Mouse (Mus musculus): ENCODE data around the gene Kif26b. TPM values are rescaled to one million over a fixed set of nuclear protein-coding genes. Genes with fewer than 3 reads are reported as not detected.

Kif26b gene
- polyA plus RNA-seq, 1 experiment = not detected

DNA sequence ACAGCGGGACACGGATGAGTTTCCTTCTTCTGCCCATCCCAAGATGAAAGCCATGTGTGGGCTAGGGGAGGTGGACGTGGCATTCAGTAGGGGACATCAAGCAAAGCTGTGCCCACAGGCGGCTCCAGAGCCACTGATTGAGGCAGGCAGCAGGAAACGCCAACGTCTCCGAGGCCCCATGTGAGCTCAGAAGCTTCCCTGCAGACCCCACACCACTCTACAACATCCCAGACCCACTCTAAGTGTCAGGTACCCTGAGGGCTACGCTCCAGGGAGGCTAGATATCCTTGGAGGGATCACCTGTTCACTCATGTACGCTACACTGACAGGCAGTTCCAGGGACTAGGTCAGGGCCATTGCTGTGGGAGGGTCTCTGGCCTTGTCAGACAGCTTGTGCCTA is 432.7 kb downstream of the Kif26b start:
- WGBS = 87% methylated on average over 9 of the region's 9 CpGs
- Histone ChIP-seq H3K27ac (ENCODE audit: control insufficient read depth, insufficient read depth, low read depth, low read length, poor library complexity) (no peak overlapping the region), H3K4me3 (replicated peaks; ENCODE audit: control insufficient read depth, low read depth, low read length) (no peak overlapping the region), H3K4me1 (ENCODE audit: control insufficient read depth, insufficient read depth, low read length) (no peaks in the 10 kb centered on the region)
- TF ChIP-seq POLR2A (IDR thresholded peaks at IDR 0.05; ENCODE audit: borderline replicate concordance, control insufficient read depth, low read depth, low read length) = no peak
- TF ChIP-seq CTCF (IDR thresholded peaks at IDR 0.05; ENCODE audit: control insufficient read depth, insufficient read depth, low read length) = no peak

DNA sequence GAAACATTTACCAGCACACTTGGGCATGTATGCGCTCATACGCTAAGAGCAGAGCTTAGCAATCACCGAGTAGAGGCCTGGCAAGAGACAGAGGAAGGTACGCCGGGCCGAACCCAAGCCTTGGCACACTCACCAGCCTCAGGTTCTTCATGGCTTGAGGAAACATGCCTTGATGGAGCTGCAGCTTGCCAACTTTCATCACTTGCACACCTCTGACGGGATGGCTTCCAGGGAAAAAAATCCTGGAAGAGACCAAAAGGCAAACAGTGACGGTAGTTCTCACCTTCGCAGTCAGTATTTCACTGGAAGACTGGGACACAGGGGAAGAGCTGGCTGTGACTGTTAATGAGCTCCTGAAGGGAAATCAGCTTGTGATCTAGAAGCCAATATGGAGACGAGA is 443.1 kb downstream of the Kif26b start:
- H3K27ac ChIP-seq (ENCODE audit: control insufficient read depth, insufficient read depth, low read depth, low read length, poor library complexity) = no peak overlapping the region
- 88% methylated on average over 10 of the region's 10 CpGs for WGBS
- H3K4me3 ChIP-seq (replicated peaks; ENCODE audit: control insufficient read depth, low read depth, low read length) = no peak overlapping the region
- H3K4me1 ChIP-seq (ENCODE audit: control insufficient read depth, insufficient read depth, low read length) = no peaks in the 10 kb centered on the region
- no peak for TF ChIP-seq CTCF (IDR thresholded peaks at IDR 0.05; ENCODE audit: control insufficient read depth, insufficient read depth, low read length)
- no peak for TF ChIP-seq POLR2A (IDR thresholded peaks at IDR 0.05; ENCODE audit: borderline replicate concordance, control insufficient read depth, low read depth, low read length)

- no peak overlapping the region for H3K27ac ChIP-seq (ENCODE audit: control insufficient read depth, insufficient read depth, low read depth, low read length, poor library complexity)
- TF ChIP-seq POLR2A (IDR thresholded peaks at IDR 0.05; ENCODE audit: borderline replicate concordance, control insufficient read depth, low read depth, low read length) (no peak), CTCF (IDR thresholded peaks at IDR 0.05; ENCODE audit: control insufficient read depth, insufficient read depth, low read length) (no peak)
- no peak overlapping the region for H3K4me3 ChIP-seq (replicated peaks; ENCODE audit: control insufficient read depth, low read depth, low read length)
- WGBS = 83% methylated on average over 8 of the region's 8 CpGs
- H3K4me1 ChIP-seq (ENCODE audit: control insufficient read depth, insufficient read depth, low read length) = no peaks in the 10 kb centered on the region
These were observed 449.8 kb downstream of the Kif26b start for GRCm38 (mm10) chr1:178978617-178979245.

DNA sequence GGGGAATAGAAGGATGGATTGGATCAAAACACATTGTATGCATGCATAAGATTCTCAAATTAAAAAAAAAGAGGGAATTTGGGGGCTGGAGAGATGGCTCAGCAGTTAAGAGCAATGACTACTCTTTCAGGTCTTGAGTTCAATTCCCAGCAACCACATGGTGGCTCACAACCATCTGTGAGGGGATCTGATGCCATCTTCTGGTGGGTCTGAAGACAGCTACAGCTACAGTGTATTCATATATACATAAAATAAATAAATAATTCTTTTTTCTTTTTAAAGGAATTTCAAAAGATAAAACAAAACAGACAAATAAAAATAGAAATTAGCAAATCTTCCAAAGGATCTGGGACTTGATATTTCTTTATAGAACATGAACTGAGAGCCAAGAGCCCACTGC is 451.3 kb downstream of the Kif26b start:
- Histone ChIP-seq H3K4me3 (replicated peaks; ENCODE audit: control insufficient read depth, low read depth, low read length) (no peak overlapping the region), H3K4me1 (ENCODE audit: control insufficient read depth, insufficient read depth, low read length) (no peaks in the 10 kb centered on the region)
- TF ChIP-seq POLR2A (IDR thresholded peaks at IDR 0.05; ENCODE audit: borderline replicate concordance, control insufficient read depth, low read depth, low read length) = no peak
- no peak for TF ChIP-seq CTCF (IDR thresholded peaks at IDR 0.05; ENCODE audit: control insufficient read depth, insufficient read depth, low read length)

GRCm38 (mm10) chr1:178981641-178982040 is 452.7 kb downstream of the Kif26b start:
- WGBS = 64% methylated on average over 5 of the region's 5 CpGs
- TF ChIP-seq POLR2A (IDR thresholded peaks at IDR 0.05; ENCODE audit: borderline replicate concordance, control insufficient read depth, low read depth, low read length) (no peak), CTCF (IDR thresholded peaks at IDR 0.05; ENCODE audit: control insufficient read depth, insufficient read depth, low read length) (no peak)
- H3K27ac ChIP-seq (ENCODE audit: control insufficient read depth, insufficient read depth, low read depth, low read length, poor library complexity) = no peak overlapping the region

More for the DNA sequence above, 451.3 kb downstream of the Kif26b start:
- no peak overlapping the region for H3K27ac ChIP-seq (ENCODE audit: control insufficient read depth, insufficient read depth, low read depth, low read length, poor library complexity)

DNA sequence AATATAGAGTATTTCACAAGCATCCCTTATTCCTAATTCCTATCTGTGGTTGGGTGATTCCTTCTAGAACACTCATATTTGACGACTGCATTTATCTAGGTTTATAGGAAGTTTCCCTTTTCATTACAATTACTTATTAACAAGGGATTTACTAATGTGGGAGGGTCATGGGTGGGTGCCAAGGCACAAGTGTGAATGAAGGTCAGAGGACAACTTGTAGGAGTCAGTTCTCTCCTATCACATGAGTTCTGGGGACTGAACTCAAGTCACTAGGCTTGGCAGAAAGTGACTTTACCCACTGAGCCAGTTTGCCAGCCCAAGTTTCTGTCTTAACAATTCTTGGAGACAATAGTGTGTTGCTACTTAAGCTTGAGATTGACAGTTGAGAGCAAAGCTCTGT is 459.3 kb downstream of the Kif26b start:
- Histone ChIP-seq H3K4me1 (ENCODE audit: control insufficient read depth, insufficient read depth, low read length) (peaks cover 1% of the 10 kb centered on the region), H3K4me3 (replicated peaks; ENCODE audit: control insufficient read depth, low read depth, low read length) (no peak overlapping the region), H3K27ac (ENCODE audit: control insufficient read depth, insufficient read depth, low read depth, low read length, poor library complexity) (no peak overlapping the region)
- TF ChIP-seq POLR2A (IDR thresholded peaks at IDR 0.05; ENCODE audit: borderline replicate concordance, control insufficient read depth, low read depth, low read length) = no peak
- TF ChIP-seq CTCF (IDR thresholded peaks at IDR 0.05; ENCODE audit: control insufficient read depth, insufficient read depth, low read length) = no peak
- 55% methylated on average over 1 of the region's 1 CpGs for WGBS

More at GRCm38 (mm10) chr1:178981641-178982040, 452.7 kb downstream of the Kif26b start:
- H3K4me1 ChIP-seq (ENCODE audit: control insufficient read depth, insufficient read depth, low read length) = no peaks in the 10 kb centered on the region
- no peak overlapping the region for H3K4me3 ChIP-seq (replicated peaks; ENCODE audit: control insufficient read depth, low read depth, low read length)

Other genes with a start within 250 kb of the Kif26b start
- gene Cox20, start 210.0 kb upstream of the Kif26b start, polyA plus RNA-seq (2011; ENCODE audit: insufficient read depth, insufficient read length, low replicate concordance, missing spikeins) = 68.0 and 133 TPM in 2 replicates
- 342 and 406 TPM in 2 replicates for gene Hnrnpu, start 191.3 kb upstream of the Kif26b start, polyA plus RNA-seq (2011; ENCODE audit: insufficient read depth, insufficient read length, low replicate concordance, missing spikeins)
- 2.1 and 4.9 TPM in 2 replicates for gene Efcab2, start 123.0 kb upstream of the Kif26b start, polyA plus RNA-seq (2011; ENCODE audit: insufficient read depth, insufficient read length, low replicate concordance, missing spikeins)